In the genomic region with DNA sequence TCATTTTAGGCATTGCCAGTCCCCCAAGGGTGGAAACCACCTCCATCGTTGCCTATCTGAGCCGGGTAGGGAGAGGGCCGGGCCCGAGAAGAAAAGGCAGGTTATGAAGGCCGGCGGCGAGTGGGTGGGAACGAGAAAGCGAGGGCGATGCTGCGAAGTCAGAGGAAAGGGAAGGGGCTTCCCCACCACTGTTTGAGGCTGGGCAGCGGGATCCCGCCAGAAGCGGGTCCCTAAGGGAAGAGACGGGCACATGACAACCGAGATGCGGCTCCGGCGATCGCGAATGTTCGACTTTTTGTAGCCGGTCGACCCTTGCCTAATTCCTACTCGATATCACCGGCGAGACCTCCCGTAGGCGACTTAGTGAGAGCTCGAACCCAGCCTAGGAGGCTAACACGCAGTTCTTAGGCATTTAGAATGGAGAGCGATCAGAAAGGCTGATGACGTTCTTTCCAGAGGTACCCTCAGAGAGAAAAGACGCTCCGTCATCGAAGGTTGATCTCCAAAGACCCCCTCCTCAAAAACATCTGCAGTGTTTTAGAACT, we compare ENCODE assay signal across 8 mouse cellular contexts. TPM values are rescaled to one million over a fixed set of nuclear protein-coding genes. Genes with fewer than 3 reads are reported as not detected.
A peak's percentile ranks its signal among the peaks of the same experiment; 100 is the strongest.
DNase-seq lines count a peak whose midpoint lies in the region; ATAC-seq and TF ChIP-seq lines count a peak whose summit lies in the region.

No protein-coding gene starts in this region.

- DNase-seq in lung, adult 2 months, result no peak
- no peak for DNase-seq in lung, postnatal 25 days (ENCODE audit: low spot score)
- peak; percentile 56 for DNase-seq in MN1 (ENCODE audit: low spot score)
- no peak for DNase-seq in embryonic facial prominence, embryonic 10.5 days (ENCODE audit: low spot score)
- peak; percentile 63 for DNase-seq in thymus, postnatal 14 days
- no peak for DNase-seq in layer of hippocampus, adult 8-10 months (ENCODE audit: low spot score in 2 of 2)

- no peak for TF ChIP-seq POLR2A in lung, adult 2 months (IDR thresholded peaks at IDR 0.05; ENCODE audit: borderline replicate concordance, extremely low read depth, low read depth, low read length)

- WGBS in lung, adult 2 months, result under 1% methylated on average over 36 of the region's 36 CpGs
- under 1% methylated on average over 36 of the region's 36 CpGs for WGBS in embryonic facial prominence, embryonic 10.5 days
- WGBS in hindbrain, embryonic 15.5 days, result under 1% methylated on average over 35 of the region's 36 CpGs

- H3K36me3 ChIP-seq in embryonic facial prominence, embryonic 10.5 days (replicated peaks), result peaks cover 12% of the 10 kb centered on the region
- H3K36me3 ChIP-seq in hindbrain, embryonic 15.5 days, result no peaks in the 10 kb centered on the region

- no peaks in the 10 kb centered on the region for H3K27me3 ChIP-seq in embryonic facial prominence, embryonic 10.5 days (replicated peaks; ENCODE audit: low read depth, poor library complexity, severe bottlenecking)
- H3K27me3 ChIP-seq in hindbrain, embryonic 15.5 days, result no peaks in the 10 kb centered on the region

- TF ChIP-seq CTCF in lung, adult 2 months (IDR thresholded peaks at IDR 0.05; ENCODE audit: insufficient read depth, low read length), result no peak

- H3K4me3 ChIP-seq in lung, adult 2 months (replicated peaks; ENCODE audit: extremely low read depth, low read depth, low read length), result peak overlapping the region; percentile 67
- H3K4me3 ChIP-seq in embryonic facial prominence, embryonic 10.5 days, result peak overlapping the region; percentile 97
- peak overlapping the region; percentile 71 for H3K4me3 ChIP-seq in hindbrain, embryonic 15.5 days

- H3K9me3 ChIP-seq in embryonic facial prominence, embryonic 10.5 days, result no peaks in the 10 kb centered on the region
- H3K9me3 ChIP-seq in hindbrain, embryonic 15.5 days, result no peaks in the 10 kb centered on the region

- peak overlapping the region; percentile 99 for H3K27ac ChIP-seq in embryonic facial prominence, embryonic 10.5 days (replicated peaks)
- H3K27ac ChIP-seq in hindbrain, embryonic 15.5 days (replicated peaks), result peak overlapping the region; percentile 100

- H3K4me1 ChIP-seq in lung, adult 2 months (ENCODE audit: control insufficient read depth, insufficient read depth, low read length), result peaks cover 6% of the 10 kb centered on the region
- H3K4me1 ChIP-seq in embryonic facial prominence, embryonic 10.5 days, result peaks cover 31% of the 10 kb centered on the region
- peaks cover 29% of the 10 kb centered on the region for H3K4me1 ChIP-seq in hindbrain, embryonic 15.5 days (replicated peaks)

- H3K9ac ChIP-seq in hindbrain, embryonic 15.5 days, result peak overlapping the region; percentile 57

- peak; percentile 47 for ATAC-seq in hindbrain, embryonic 15.5 days (ENCODE audit: low FRiP score, low read depth)
- ATAC-seq in megakaryocyte-erythroid progenitor cell, adult 5-6 weeks (replicated peaks; ENCODE audit: low FRiP score, low TSS enrichment, poor library complexity, severe bottlenecking), result peak; percentile 29

- H3K4me2 ChIP-seq in hindbrain, embryonic 15.5 days, result peak overlapping the region; percentile 91

RNA-seq across cellular contexts. Expression of a gene that starts 1.2 kb away (rescaled TPM):
- 25.8 and 31.6 TPM in 2 replicates for polyA plus RNA-seq in lung, adult 2 months (2012; rRNA removed)
- polyA plus RNA-seq in embryonic facial prominence, embryonic 10.5 days (2016; fragmentation: Nextera tagmentation; extraction: Ambion mirVana), result 40.3 and 40.8 TPM in 2 replicates
- 32.2 and 32.7 TPM in 2 replicates for polyA plus RNA-seq in hindbrain, embryonic 15.5 days (2015; fragmentation: Nextera tagmentation; extraction: Ambion mirVana)
- 84.8 and 123 TPM in 2 replicates for total RNA-seq in megakaryocyte-erythroid progenitor cell, adult 5-6 weeks (2014; fragmentation: Nextera tagmentation)
- total RNA-seq in megakaryocyte-erythroid progenitor cell, adult 5-6 weeks (2017), result 40.4 and 45.5 TPM in 2 replicates
- total RNA-seq in layer of hippocampus, adult 8-10 months (2022), result 100 to 1,000 TPM in 2 of 4 experiments, 10 to 100 TPM in 2; 79.1 to 117 (median 92.9) TPM

RNA-seq across cellular contexts. Expression of a gene that starts 51.1 kb away (rescaled TPM):
- polyA plus RNA-seq in lung, adult 2 months (2012; rRNA removed), result 6.0 and 7.6 TPM in 2 replicates
- 4.7 and 6.2 TPM in 2 replicates for polyA plus RNA-seq in embryonic facial prominence, embryonic 10.5 days (2016; fragmentation: Nextera tagmentation; extraction: Ambion mirVana)
- polyA plus RNA-seq in hindbrain, embryonic 15.5 days (2015; fragmentation: Nextera tagmentation; extraction: Ambion mirVana), result 77.9 and 81.6 TPM in 2 replicates
- 0.24 and 1.1 TPM in 2 replicates for total RNA-seq in megakaryocyte-erythroid progenitor cell, adult 5-6 weeks (2014; fragmentation: Nextera tagmentation)
- 0.65 and 1.5 TPM in 2 replicates for total RNA-seq in megakaryocyte-erythroid progenitor cell, adult 5-6 weeks (2017)
- 100 to 1,000 TPM; 137 to 148 (median 140) TPM for total RNA-seq in layer of hippocampus, adult 8-10 months (2022)

Comparison
In these comparisons a context has a peak if more than half of its experiments do, and no peak if none do; other contexts are left out.
1. DNase-seq: peak in MN1 (single experiment) and thymus, postnatal 14 days (single experiment); none in lung, adult 2 months (single experiment), lung, postnatal 25 days (single experiment), embryonic facial prominence, embryonic 10.5 days (single experiment) and layer of hippocampus, adult 8-10 months (0 of 2).
2. Peak in every context shown above with its lines, with median percentiles within 50 percentile points of each other: H3K4me3 ChIP-seq.